Mouse (Mus musculus): ENCODE measurements at regions not wholly inside any gene's neighbourhood (a gene's known extent, or its start where the extent isn't known, plus 50 kb on each side); places are given as distances from the start of the nearest gene placed in this dataset.
A peak's percentile ranks its signal among the peaks of the same experiment; 100 is the strongest.

DNA sequence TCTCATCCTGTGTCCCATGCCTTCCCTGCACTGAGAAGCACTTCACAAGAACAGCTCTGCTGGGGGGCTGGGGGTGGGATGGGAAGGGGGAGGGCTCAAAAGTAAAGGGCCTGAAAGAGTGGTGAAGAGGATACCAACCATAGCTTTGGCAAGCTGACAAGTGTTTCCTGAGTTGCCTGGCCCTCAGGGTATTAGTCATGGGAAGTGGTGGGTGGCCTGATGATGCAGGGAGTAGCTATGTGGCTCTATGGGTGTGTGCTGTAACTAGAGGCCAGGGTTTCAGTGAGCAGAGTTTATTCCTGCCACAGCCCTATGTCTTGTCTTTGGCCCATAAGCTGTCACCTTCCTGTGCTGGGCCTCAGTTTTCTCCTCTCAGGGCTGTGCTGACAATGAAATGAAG lies 186.2 kb upstream of the N4bp1 start:
- Histone ChIP-seq H3K9me3 (replicated peaks; ENCODE audit: low read length) (no peaks in the 10 kb centered on the region), H3K9ac (ENCODE audit: low read depth, low read length) (no peak overlapping the region), H3K27ac (no peak overlapping the region), H3K36me3 (ENCODE audit: insufficient read depth, low read length) (no peaks in the 10 kb centered on the region), H3K4me3 (replicated peaks; ENCODE audit: low read depth, low read length) (no peak overlapping the region), H3K4me1 (replicated peaks; ENCODE audit: insufficient read depth, low read length) (no peaks in the 10 kb centered on the region), H3K4me2 (ENCODE audit: low read length) (no peak overlapping the region), H3K27me3 (ENCODE audit: insufficient read depth, low read length) (no peaks in the 10 kb centered on the region)
- ATAC-seq (replicated peaks; ENCODE audit: low FRiP score, low read depth) (no peak), DNase-seq (ENCODE audit: low spot score) (no peak)
- no peak for TF ChIP-seq CTCF (IDR thresholded peaks at IDR 0.05; ENCODE audit: low read depth)

DNA sequence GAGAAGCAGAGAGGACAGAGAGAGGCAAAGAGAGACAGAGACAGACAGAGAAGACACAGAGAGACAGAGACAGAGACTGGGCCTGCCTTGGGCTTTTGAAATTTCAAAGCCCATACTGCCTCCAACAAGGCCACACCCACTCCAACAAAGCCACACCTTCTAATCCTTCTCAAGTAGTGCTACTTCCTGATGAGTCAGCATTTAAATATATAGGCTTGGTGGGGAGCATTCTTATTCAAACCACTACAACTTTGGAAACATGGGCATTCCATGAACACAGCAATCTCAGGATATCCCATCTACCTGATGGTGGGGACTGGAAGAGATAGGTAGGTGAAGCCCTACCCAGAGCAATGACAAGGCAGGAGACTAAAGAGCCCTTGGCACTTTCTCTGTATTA lies 182.0 kb upstream of the N4bp1 start:
- Histone ChIP-seq H3K27ac (no peak overlapping the region), H3K4me2 (ENCODE audit: low read length) (no peak overlapping the region), H3K27me3 (ENCODE audit: insufficient read depth, low read length) (no peaks in the 10 kb centered on the region), H3K9ac (ENCODE audit: low read depth, low read length) (no peak overlapping the region), H3K9me3 (replicated peaks; ENCODE audit: low read length) (no peaks in the 10 kb centered on the region), H3K36me3 (ENCODE audit: insufficient read depth, low read length) (no peaks in the 10 kb centered on the region), H3K4me3 (replicated peaks; ENCODE audit: low read depth, low read length) (no peak overlapping the region), H3K4me1 (replicated peaks; ENCODE audit: insufficient read depth, low read length) (no peaks in the 10 kb centered on the region)
- DNase-seq (ENCODE audit: low spot score) = no peak
- no peak for ATAC-seq (replicated peaks; ENCODE audit: low FRiP score, low read depth)
- TF ChIP-seq CTCF (IDR thresholded peaks at IDR 0.05; ENCODE audit: low read depth) = no peak

DNA sequence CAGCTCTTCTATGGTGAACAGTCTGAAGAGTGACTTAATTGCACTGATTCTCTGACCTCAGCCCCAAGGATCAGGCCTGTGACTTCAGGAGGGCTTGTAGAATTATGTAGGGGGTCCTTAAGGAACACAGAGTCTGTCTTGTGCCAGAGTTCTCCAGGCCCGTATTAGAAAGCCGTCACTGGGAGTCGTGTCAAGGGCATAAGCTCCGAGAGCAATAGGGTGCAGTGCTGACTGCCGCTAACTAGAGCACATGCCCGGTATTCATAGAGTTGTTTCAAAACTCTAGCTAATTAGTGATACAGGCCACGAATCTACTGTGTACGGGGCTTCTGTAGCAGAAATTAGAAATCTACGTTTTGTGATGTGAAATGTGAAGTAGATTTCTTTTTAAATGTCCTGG lies 179.7 kb upstream of the N4bp1 start:
- Histone ChIP-seq H3K27me3 (ENCODE audit: insufficient read depth, low read length) (no peaks in the 10 kb centered on the region), H3K9ac (ENCODE audit: low read depth, low read length) (no peak overlapping the region), H3K4me1 (replicated peaks; ENCODE audit: insufficient read depth, low read length) (no peaks in the 10 kb centered on the region), H3K4me3 (replicated peaks; ENCODE audit: low read depth, low read length) (no peak overlapping the region), H3K27ac (no peak overlapping the region), H3K4me2 (ENCODE audit: low read length) (no peak overlapping the region), H3K36me3 (ENCODE audit: insufficient read depth, low read length) (no peaks in the 10 kb centered on the region), H3K9me3 (replicated peaks; ENCODE audit: low read length) (no peaks in the 10 kb centered on the region)
- WGBS = 89% methylated on average over 9 of the region's 9 CpGs
- ATAC-seq (replicated peaks; ENCODE audit: low FRiP score, low read depth) (no peak), DNase-seq (ENCODE audit: low spot score) (no peak)
- no peak for TF ChIP-seq CTCF (IDR thresholded peaks at IDR 0.05; ENCODE audit: low read depth)

DNA sequence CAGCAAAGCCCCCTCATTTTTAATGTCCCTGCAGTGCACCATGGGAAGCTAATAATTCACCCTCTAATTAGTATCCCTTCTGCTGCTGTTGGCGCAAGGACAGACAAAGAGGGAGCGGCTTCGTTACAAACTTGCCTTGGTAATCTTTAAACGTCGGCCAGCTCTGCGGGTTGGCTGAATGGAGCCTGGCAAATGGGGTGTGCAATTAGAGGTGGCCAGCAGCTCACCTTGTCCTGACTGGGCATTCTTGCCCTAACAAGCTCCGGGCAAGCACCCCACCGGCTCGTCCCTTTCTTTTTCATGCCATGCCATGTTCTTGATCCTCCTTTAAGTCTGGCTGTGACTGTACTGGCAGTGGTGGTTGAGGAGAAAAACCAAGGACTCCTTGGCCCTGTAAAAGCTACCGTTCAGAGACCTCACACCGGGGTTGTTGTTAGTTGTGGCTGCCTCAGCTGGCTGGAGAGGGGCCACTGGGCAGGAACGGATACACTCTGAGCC lies 179.2 kb upstream of the N4bp1 start:
- DNase-seq (ENCODE audit: low spot score) = peak; percentile 18
- 53% methylated on average over 12 of the region's 12 CpGs for WGBS

DNA sequence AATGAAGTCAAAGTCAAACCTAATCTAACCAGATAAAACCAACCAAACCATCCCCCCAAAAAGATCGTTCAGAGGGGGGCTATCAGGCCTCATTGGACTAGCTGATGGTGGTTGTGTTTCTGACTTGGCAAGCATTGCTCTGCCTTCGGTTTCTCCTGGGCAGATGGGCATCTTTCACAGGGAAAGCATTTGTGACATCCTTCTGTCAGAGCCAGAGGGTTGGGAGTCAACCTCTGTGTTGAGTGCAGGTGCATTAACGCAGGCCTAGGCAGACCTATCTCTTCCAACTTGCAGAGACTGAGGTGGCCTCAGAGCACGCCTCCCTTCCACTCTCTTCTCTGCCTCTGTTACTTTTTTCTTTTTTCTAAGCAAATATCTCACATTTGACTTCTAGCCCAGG lies 178.5 kb upstream of the N4bp1 start:
- DNase-seq (ENCODE audit: low spot score) (no peak), ATAC-seq (replicated peaks; ENCODE audit: low FRiP score, low read depth) (no peak)
- Histone ChIP-seq H3K4me2 (ENCODE audit: low read length) (no peak overlapping the region), H3K36me3 (ENCODE audit: insufficient read depth, low read length) (no peaks in the 10 kb centered on the region), H3K27ac (no peak overlapping the region), H3K9me3 (replicated peaks; ENCODE audit: low read length) (no peaks in the 10 kb centered on the region), H3K4me1 (replicated peaks; ENCODE audit: insufficient read depth, low read length) (no peaks in the 10 kb centered on the region), H3K4me3 (replicated peaks; ENCODE audit: low read depth, low read length) (no peak overlapping the region), H3K27me3 (ENCODE audit: insufficient read depth, low read length) (no peaks in the 10 kb centered on the region), H3K9ac (ENCODE audit: low read depth, low read length) (no peak overlapping the region)
- no peak for TF ChIP-seq CTCF (IDR thresholded peaks at IDR 0.05; ENCODE audit: low read depth)
- WGBS = 93% methylated on average over 4 of the region's 4 CpGs

More for the DNA sequence above, 179.2 kb upstream of the N4bp1 start:
- H3K27me3 ChIP-seq (ENCODE audit: insufficient read depth, low read length) = no peaks in the 10 kb centered on the region
- TF ChIP-seq CTCF (IDR thresholded peaks at IDR 0.05; ENCODE audit: low read depth) = no peak
- no peaks in the 10 kb centered on the region for H3K9me3 ChIP-seq (replicated peaks; ENCODE audit: low read length)
- H3K4me3 ChIP-seq (replicated peaks; ENCODE audit: low read depth, low read length) = no peak overlapping the region
- H3K4me1 ChIP-seq (replicated peaks; ENCODE audit: insufficient read depth, low read length) = no peaks in the 10 kb centered on the region
- no peak overlapping the region for H3K4me2 ChIP-seq (ENCODE audit: low read length)
- ATAC-seq (replicated peaks; ENCODE audit: low FRiP score, low read depth) = no peak
- no peaks in the 10 kb centered on the region for H3K36me3 ChIP-seq (ENCODE audit: insufficient read depth, low read length)
- no peak overlapping the region for H3K9ac ChIP-seq (ENCODE audit: low read depth, low read length)
- H3K27ac ChIP-seq = no peak overlapping the region

DNA sequence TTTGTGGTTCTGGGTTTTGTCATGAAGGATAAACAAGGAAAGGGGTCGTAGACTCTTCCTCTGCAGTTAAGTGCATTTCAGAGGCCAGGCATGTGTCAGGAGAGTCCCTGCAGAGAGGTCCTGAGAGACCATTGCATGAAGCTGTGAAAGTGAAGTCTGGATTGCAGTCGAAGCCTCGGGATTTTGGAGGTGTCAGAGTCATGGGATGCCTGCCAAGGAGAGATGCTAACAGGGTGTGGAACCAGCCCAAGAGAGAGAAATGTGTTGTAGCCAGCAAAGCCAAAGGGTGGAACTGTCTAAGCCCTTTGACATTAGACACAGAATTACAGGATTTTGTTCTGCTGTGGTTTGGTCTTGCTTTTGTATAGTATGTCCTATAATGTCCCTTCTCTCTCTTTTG lies 164.7 kb upstream of the N4bp1 start:
- 43% methylated on average over 3 of the region's 3 CpGs for WGBS
- no peaks in the 10 kb centered on the region for H3K9me3 ChIP-seq (replicated peaks; ENCODE audit: low read length)
- no peak for DNase-seq (ENCODE audit: low spot score)
- no peak overlapping the region for H3K9ac ChIP-seq (ENCODE audit: low read depth, low read length)
- TF ChIP-seq CTCF (IDR thresholded peaks at IDR 0.05; ENCODE audit: low read depth) = no peak
- no peak overlapping the region for H3K27ac ChIP-seq
- no peak for ATAC-seq (replicated peaks; ENCODE audit: low FRiP score, low read depth)
- no peaks in the 10 kb centered on the region for H3K4me1 ChIP-seq (replicated peaks; ENCODE audit: insufficient read depth, low read length)
- no peak overlapping the region for H3K4me2 ChIP-seq (ENCODE audit: low read length)
- no peak overlapping the region for H3K4me3 ChIP-seq (replicated peaks; ENCODE audit: low read depth, low read length)
- no peaks in the 10 kb centered on the region for H3K27me3 ChIP-seq (ENCODE audit: insufficient read depth, low read length)
- no peaks in the 10 kb centered on the region for H3K36me3 ChIP-seq (ENCODE audit: insufficient read depth, low read length)

DNA sequence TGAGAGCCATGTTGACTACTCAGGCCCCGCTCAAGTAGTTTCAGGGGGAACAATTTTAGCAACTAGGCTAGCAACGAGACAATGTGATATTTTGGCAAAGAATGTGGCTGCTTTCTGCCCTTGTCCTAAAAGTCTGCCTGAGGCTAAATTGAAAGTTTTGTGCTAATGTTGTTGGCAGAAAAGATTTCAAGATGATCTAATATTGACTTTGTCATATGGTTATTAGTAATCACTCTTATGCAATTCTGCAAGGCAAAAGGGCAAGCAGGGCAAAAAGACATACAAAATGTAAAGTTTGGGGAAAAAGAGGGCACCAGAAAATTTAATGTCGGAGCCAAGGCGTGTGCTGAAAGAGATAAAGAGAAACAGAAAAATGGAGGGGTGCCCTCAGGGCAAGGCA lies 164.1 kb upstream of the N4bp1 start:
- Histone ChIP-seq H3K9ac (ENCODE audit: low read depth, low read length) (no peak overlapping the region), H3K4me3 (replicated peaks; ENCODE audit: low read depth, low read length) (no peak overlapping the region), H3K36me3 (ENCODE audit: insufficient read depth, low read length) (no peaks in the 10 kb centered on the region), H3K4me1 (replicated peaks; ENCODE audit: insufficient read depth, low read length) (no peaks in the 10 kb centered on the region), H3K4me2 (ENCODE audit: low read length) (no peak overlapping the region), H3K9me3 (replicated peaks; ENCODE audit: low read length) (no peaks in the 10 kb centered on the region), H3K27me3 (ENCODE audit: insufficient read depth, low read length) (no peaks in the 10 kb centered on the region), H3K27ac (no peak overlapping the region)
- WGBS = 92% methylated on average over 4 of the region's 4 CpGs
- no peak for TF ChIP-seq CTCF (IDR thresholded peaks at IDR 0.05; ENCODE audit: low read depth)
- DNase-seq (ENCODE audit: low spot score) = no peak
- ATAC-seq (replicated peaks; ENCODE audit: low FRiP score, low read depth) = no peak

Data from kidney, postnatal 0 days (tissue).